Mouse (Mus musculus): ENCODE data around the gene Akap14. TPM values are rescaled to one million over a fixed set of nuclear protein-coding genes. Genes with fewer than 3 reads are reported as not detected.

Gene Akap14
- polyA plus RNA-seq, 1 experiment from 2014 or later, result 0.21 TPM

Other genes starting within 250 kb of the Akap14 start
- gene Sept6, start 177.0 kb downstream of the Akap14 start, polyA plus RNA-seq (2015; fragmentation: Nextera tagmentation; extraction: Ambion mirVana), result 77.9 and 85.3 TPM in 2 replicates
- gene Sowahd, start 120.0 kb downstream of the Akap14 start, polyA plus RNA-seq (2015; fragmentation: Nextera tagmentation; extraction: Ambion mirVana), result 0.15 TPM in 1 of 2 replicates, not detected in the other
- gene Rpl39, start 83.4 kb downstream of the Akap14 start, polyA plus RNA-seq (2015; fragmentation: Nextera tagmentation; extraction: Ambion mirVana), result 319 and 363 TPM in 2 replicates
- gene Upf3b, start 58.5 kb downstream of the Akap14 start, polyA plus RNA-seq (2015; fragmentation: Nextera tagmentation; extraction: Ambion mirVana), result 28.8 and 33.6 TPM in 2 replicates
- gene Nkap, start 42.0 kb downstream of the Akap14 start, polyA plus RNA-seq (2015; fragmentation: Nextera tagmentation; extraction: Ambion mirVana), result 22.8 and 23.0 TPM in 2 replicates
- gene Ndufa1, start 22.3 kb upstream of the Akap14 start, polyA plus RNA-seq (2015; fragmentation: Nextera tagmentation; extraction: Ambion mirVana), result 592 and 661 TPM in 2 replicates
- gene Rnf113a1, start 22.4 kb upstream of the Akap14 start, polyA plus RNA-seq (2015; fragmentation: Nextera tagmentation; extraction: Ambion mirVana), result 18.9 and 20.0 TPM in 2 replicates
- gene Gm9, start 42.2 kb upstream of the Akap14 start, polyA plus RNA-seq (2015; fragmentation: Nextera tagmentation; extraction: Ambion mirVana), result not detected in 2 replicates
- gene Rhox1, start 53.4 kb upstream of the Akap14 start, polyA plus RNA-seq (2015; fragmentation: Nextera tagmentation; extraction: Ambion mirVana), result not detected in 2 replicates
- not detected in 2 replicates for gene Rhox2a, start 76.1 kb upstream of the Akap14 start, polyA plus RNA-seq (2015; fragmentation: Nextera tagmentation; extraction: Ambion mirVana)
- not detected in 2 replicates for gene Rhox3a, start 81.1 kb upstream of the Akap14 start, polyA plus RNA-seq (2015; fragmentation: Nextera tagmentation; extraction: Ambion mirVana)
- gene Rhox4a, start 96.5 kb upstream of the Akap14 start, polyA plus RNA-seq (2015; fragmentation: Nextera tagmentation; extraction: Ambion mirVana), result not detected in 2 replicates
- gene Rhox3a2, start 211.2 kb upstream of the Akap14 start, polyA plus RNA-seq (2015; fragmentation: Nextera tagmentation; extraction: Ambion mirVana), result not detected in 2 replicates
- not detected in 2 replicates for gene Rhox4a2, start 222.0 kb upstream of the Akap14 start, polyA plus RNA-seq (2015; fragmentation: Nextera tagmentation; extraction: Ambion mirVana)
- not detected in 2 replicates for gene Rhox2b, start 243.2 kb upstream of the Akap14 start, polyA plus RNA-seq (2015; fragmentation: Nextera tagmentation; extraction: Ambion mirVana)

Measured in neural tube, embryonic 13.5 days (tissue).